In the genomic region with DNA sequence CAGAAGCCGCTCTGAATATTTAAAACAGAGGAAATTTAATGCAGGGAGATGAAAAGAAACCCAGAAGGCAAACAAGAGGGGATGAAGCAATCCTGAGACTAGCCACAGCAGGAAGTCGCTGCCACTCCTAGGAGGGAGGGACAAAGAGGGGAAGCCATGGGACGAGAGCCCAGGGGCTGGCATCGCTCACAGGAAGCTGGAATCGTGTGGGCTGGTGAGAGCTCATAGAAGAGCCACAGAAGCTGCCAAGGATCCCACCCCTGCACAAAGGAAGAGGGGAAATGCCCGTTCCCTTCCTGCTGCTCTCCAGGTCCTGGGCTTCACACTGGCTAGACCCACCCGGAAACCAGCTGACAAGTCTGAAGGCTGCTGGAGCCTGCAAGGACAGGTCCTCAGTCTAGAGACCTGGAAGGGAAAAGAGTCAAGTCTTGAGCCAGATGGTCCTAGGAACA, we compare ENCODE assay signal across 8 mouse cellular contexts.
DNase-seq lines count a peak whose midpoint lies in the region; ATAC-seq lines count a peak whose summit lies in the region.

No protein-coding gene starts in this region.

- H3K9me3 ChIP-seq in embryonic facial prominence, embryonic 13.5 days = no peaks in the 10 kb centered on the region
- no peaks in the 10 kb centered on the region for H3K9me3 ChIP-seq in intestine, embryonic 16.5 days (ENCODE audit: control insufficient read depth, low read length)
- no peaks in the 10 kb centered on the region for H3K9me3 ChIP-seq in megakaryocyte, embryonic 14.5 days

- H3K36me3 ChIP-seq in embryonic facial prominence, embryonic 13.5 days = no peaks in the 10 kb centered on the region
- no peaks in the 10 kb centered on the region for H3K36me3 ChIP-seq in intestine, embryonic 16.5 days (ENCODE audit: control insufficient read depth, insufficient read depth, low read length)
- H3K36me3 ChIP-seq in megakaryocyte, embryonic 14.5 days (replicated peaks; ENCODE audit: low read length) = no peaks in the 10 kb centered on the region

- peak; percentile 38 for DNase-seq in retina, postnatal 1 day
- no peak for DNase-seq in retina, embryonic 14.5 days (ENCODE audit: low spot score)
- peak; percentile 67 to 83 for DNase-seq in left cerebral cortex, postnatal 14 days (ENCODE audit: low spot score in 2 of 2)
- DNase-seq in right cerebral cortex, postnatal 4 days = peak; percentile 64

- intact Hi-C loops in left cerebral cortex, postnatal 14 days (cut with DNase I) = loop anchor here (2.0 to 10.0 kb wide), 2 partner anchors 101 to 187 kb away; a partner anchor contains a TSS

- H3K9ac ChIP-seq in embryonic facial prominence, embryonic 13.5 days = no peak overlapping the region; the same call in 1 of the 2 replicates
- H3K9ac ChIP-seq in intestine, embryonic 16.5 days (ENCODE audit: low read depth, low read length) = peak overlapping the region; percentile 50

- H3K4me1 ChIP-seq in embryonic facial prominence, embryonic 13.5 days = peaks cover 37% of the 10 kb centered on the region
- peaks cover 30% of the 10 kb centered on the region for H3K4me1 ChIP-seq in intestine, embryonic 16.5 days (ENCODE audit: control insufficient read depth, insufficient read depth, low read length)
- peaks cover 13% of the 10 kb centered on the region for H3K4me1 ChIP-seq in megakaryocyte, embryonic 14.5 days

- no peak for ATAC-seq in embryonic facial prominence, embryonic 13.5 days (ENCODE audit: insufficient number of reproducible peaks, insufficient read depth, low FRiP score, low TSS enrichment, low read depth)
- ATAC-seq in granulocyte monocyte progenitor cell, adult 5-6 weeks (replicated peaks; ENCODE audit: poor library complexity, severe bottlenecking) = peak; percentile 98
- peak; percentile 34 for ATAC-seq in intestine, embryonic 16.5 days

- H3K27ac ChIP-seq in embryonic facial prominence, embryonic 13.5 days = peak overlapping the region; percentile 86
- peak overlapping the region; percentile 74 for H3K27ac ChIP-seq in intestine, embryonic 16.5 days (ENCODE audit: low read length)

- WGBS in embryonic facial prominence, embryonic 13.5 days = 18% methylated on average over 7 of the region's 7 CpGs
- 24% methylated on average over 7 of the region's 7 CpGs for WGBS in intestine, embryonic 16.5 days

- H3K27me3 ChIP-seq in embryonic facial prominence, embryonic 13.5 days = no peaks in the 10 kb centered on the region
- H3K27me3 ChIP-seq in intestine, embryonic 16.5 days (replicated peaks; ENCODE audit: control insufficient read depth, insufficient read depth, low read length) = no peaks in the 10 kb centered on the region
- no peaks in the 10 kb centered on the region for H3K27me3 ChIP-seq in megakaryocyte, embryonic 14.5 days (replicated peaks)

- H3K4me3 ChIP-seq in embryonic facial prominence, embryonic 13.5 days = no peak overlapping the region
- no peak overlapping the region for H3K4me3 ChIP-seq in intestine, embryonic 16.5 days (ENCODE audit: low read length)
- peak overlapping the region; percentile 85 for H3K4me3 ChIP-seq in megakaryocyte, embryonic 14.5 days (replicated peaks)

- H3K4me2 ChIP-seq in embryonic facial prominence, embryonic 13.5 days = peak overlapping the region; percentile 37
- peak overlapping the region; percentile 29; the same call in 1 of the 2 replicates for H3K4me2 ChIP-seq in intestine, embryonic 16.5 days (ENCODE audit: low read depth, low read length)
